Mouse (Mus musculus) mouse embryonic stem cell (cell line): ENCODE data around the gene Shd.
"Not testable (repeated sequence)": the region's sequence is repeated elsewhere in the genome, so short reads cannot be mapped to it uniquely, and the experiment has no call there.

Experiments
- in situ Hi-C, 2 experiments: fragments of 300-500 bp; cut with MboI; formaldehyde crosslinking; loops; 1 replicate in 1 of 2; 3 replicates in 1 of 2; pipeline ENCODE4 v1.14.3; 2019 to 2020; ENCODE audit warnings: low sequenced_read_pairs in 2 of 2, low pct_unique_long_range_greater_than_20kb in 1 of 2, mixed read lengths in 1 of 2; ENCODE audit not compliant: unreplicated experiment in 1 of 2

The Shd gene

DNA sequence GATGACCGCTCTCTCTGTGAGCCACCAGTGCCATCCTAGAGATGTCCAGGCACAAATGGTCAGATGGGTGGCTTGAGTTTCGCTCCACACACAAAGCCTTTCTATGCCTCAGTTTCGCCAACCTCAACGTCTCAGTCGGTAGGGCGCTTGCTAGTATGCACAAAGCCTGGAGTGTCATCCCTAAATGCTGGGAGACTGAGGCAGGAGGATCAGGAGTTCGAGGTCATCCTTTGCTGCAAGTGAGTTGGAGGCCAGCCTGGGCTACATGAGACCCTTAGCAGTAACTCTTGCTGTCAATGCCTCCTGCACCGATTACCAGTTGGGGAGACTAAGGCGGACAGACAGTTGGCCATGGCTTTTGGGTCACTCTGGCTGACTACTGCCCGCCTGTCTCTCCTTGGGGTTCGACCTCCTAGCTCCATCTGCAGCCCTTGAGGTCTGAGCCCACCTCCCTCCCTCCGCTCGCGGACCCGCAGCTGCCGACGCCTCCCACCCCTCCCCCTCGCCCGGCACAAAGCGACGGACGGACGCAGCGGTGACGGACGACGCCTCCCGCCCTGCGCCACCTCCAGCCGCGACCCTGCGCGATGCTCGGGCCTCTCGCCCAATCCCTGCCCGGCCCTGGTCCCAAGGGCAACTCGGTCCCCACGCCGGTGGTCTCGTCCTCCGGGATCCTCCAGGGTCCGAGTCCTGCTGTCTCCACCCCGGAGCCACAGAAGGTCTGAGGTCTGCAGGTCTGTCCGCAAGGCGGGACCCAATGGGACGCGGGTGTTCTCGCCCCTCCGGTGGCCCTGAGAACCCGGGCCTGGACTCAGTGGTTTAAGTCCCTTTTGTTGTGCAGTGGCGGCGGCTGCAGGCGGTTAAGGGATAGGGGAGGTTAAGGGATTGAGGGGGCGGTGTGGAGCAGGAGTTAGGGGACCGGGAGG, at the start of gene Shd:
Shd (plus strand) TSS at position 502 of the 926 bp plus-strand sequence.
- in situ Hi-C loops, result no loop called here

DNA sequence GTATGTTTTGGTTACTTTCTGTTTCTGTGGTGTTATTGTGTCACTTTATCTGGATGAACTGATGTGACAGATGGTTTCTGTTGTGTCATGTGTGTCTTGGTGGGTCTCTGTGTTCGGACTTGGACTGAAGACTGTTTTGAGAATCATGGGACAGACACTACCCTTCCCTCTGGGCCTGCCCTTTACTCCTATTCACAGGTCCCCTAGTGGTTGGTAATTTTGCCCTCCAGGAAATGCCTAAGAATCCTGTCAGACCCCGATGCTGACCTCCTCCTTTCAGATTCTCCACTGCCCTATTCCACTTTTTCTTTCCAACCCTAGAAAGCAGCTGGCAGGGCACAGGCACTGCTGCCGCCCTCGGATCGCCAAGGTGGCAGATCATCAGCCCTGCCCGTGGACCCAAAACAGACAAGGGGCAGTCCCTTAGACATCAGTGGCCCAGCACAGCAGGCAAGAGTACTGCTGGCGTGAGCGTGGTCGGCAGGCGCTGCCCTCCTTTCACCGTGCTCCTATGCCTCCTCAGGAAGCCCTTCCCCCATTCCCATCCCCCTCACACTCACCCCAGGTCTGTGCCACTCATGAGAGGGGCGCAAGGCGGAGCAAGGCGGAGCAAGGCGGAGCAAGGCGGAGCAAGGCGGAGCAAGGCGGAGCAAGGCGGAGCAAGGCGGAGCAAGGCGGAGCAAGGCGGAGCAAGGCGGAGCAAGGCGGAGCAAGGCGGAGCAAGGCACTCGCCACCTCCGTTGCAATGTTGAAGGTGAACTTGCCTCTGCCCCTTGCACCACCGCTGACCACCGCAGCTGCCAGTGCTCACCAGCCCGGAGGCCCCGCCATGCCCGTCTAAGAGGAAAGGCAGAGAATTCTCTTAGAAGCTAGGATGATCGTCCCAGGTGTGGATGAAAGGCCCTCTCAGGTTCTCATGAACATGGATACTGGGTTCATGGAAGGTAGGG, 38.4 kb upstream of the Shd start:
- in situ Hi-C loops, result no loop called here

- in situ Hi-C loops, result no loop called here
These were observed 37.6 kb upstream of the Shd start for GRCm38 (mm10) chr17:55932635-55933034.

- in situ Hi-C loops, result no loop called here
These were observed 37.1 kb upstream of the Shd start for GRCm38 (mm10) chr17:55933191-55933590.

DNA sequence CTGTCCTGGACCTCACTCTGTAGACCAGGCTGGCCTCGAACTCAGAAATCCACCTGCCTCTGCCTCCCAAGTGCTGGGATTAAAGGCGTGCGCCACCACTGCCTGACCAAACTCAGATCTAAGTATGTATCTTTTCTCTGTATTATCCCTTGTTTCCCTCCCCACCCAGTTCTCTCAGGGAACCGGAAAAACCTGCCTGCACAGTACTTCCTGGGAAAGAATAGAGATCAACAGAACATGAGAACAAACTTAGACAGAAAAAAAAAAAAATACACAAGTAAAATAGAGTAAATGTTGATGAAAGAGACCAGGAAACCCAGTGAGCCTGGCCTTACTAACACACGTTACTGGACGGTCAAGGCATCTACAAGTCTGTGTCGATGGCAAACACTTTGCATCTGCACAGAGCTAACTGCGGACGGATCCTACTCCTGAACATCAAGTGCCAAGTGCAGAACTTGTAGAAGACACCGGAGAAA, 25.8 kb upstream of the Shd start:
- in situ Hi-C loops, result not testable (repeated sequence)

GRCm38 (mm10) chr17:55944866-55945682, 25.2 kb upstream of the Shd start:
- in situ Hi-C loops, result not testable (repeated sequence)

DNA sequence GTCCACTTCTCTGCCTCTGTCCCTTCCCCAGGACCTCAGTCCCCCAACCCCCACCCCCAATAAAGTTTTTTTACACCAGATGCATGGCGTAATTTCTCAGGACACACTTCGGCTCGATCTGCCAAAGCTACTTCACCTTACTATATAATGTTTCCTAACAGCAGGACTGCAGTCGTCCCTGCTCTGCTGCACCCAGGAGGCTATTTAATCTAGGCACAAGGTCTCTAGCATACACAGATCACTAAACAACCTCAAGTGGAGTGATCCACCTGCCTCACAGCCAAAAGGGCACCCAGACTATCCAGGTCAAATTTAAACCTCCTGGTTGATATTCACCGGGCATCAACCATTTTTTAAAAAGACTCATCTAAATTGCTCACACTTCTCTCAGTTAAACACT, 24.6 kb upstream of the Shd start:
- in situ Hi-C loops, result no loop called here

- in situ Hi-C loops, result no loop called here
These were observed 21.6 kb upstream of the Shd start for GRCm38 (mm10) chr17:55948647-55949046.

DNA sequence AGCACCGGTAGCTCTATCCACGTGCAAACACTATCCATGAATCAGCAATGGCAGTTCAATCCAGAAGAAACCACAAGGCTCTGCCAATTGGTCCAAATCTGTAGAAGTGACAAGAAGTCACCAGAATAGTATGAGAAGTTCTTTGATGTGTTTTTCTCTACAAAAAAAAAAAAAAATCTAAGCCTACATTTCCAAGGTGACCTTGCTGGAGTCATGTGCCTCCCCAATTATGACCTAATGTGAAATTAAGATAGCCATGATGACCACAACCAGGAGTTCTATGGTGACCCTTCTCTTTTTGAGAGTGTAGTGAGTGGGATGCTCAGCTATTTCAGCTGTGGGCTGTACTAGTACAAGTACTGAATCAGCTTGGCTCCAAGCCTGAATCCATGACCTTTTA, 20.9 kb upstream of the Shd start, which contains the start of gene Zfp119b:
Zfp119b (minus strand) TSS at position 101 of the 400 bp plus-strand sequence.
- in situ Hi-C loops, result no loop called here

GRCm38 (mm10) chr17:55950601-55951000, 19.7 kb upstream of the Shd start:
- in situ Hi-C loops, result no loop called here

DNA sequence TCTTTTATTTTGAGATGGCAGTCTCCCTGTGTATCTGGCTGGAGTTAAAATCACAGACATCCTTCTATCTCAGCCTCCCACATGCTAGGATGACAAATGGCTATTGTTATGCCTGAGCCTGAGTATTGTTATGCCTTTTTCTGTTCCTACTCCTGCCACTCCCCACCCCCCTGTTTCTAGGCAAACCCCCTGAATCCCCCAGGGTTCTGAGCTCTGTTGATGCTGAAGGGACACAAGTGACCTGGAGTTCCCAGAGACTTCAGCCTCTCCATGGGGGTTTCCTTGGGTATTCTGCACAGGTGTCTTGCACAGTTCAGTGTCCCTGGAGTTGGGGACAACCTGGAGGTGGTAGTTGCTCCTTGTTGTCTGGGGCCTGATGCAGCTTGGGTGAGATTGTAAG, 18.2 kb upstream of the Shd start:
- in situ Hi-C loops, result no loop called here

DNA sequence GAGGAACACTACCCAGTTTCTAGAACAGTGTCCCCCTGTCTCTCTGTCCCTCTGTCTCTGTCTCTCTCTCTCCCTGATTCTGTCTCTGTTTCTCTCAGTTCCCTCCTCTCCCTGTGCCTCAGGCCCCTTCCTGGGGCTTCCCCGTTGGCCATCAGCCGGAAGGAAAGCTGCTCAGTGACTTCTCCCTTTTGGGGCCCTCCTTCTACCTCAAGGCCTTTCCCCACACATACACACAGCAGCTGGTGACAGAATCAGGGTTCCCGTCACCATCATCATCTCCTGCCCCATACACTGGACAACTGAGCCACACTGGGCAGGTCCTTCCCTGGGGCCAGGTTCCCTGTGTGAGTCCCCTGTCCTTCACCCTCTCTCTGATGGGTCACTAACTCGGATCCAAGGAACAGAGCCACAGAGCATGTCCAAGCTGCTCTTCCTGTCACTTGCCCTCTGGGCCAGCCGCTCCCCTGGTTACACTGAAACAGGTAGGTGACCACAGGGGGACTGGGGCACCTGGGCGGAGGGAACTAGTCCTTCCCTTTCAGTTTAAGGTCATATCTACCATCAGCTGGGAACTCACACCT, 17.7 kb upstream of the Shd start, which contains the start of gene Ebi3:
Ebi3 (plus strand) TSS at position 194 of the 581 bp plus-strand sequence.
- in situ Hi-C loops, result no loop called here

GRCm38 (mm10) chr17:55953751-55954150, 16.5 kb upstream of the Shd start:
- in situ Hi-C loops, result no loop called here

DNA sequence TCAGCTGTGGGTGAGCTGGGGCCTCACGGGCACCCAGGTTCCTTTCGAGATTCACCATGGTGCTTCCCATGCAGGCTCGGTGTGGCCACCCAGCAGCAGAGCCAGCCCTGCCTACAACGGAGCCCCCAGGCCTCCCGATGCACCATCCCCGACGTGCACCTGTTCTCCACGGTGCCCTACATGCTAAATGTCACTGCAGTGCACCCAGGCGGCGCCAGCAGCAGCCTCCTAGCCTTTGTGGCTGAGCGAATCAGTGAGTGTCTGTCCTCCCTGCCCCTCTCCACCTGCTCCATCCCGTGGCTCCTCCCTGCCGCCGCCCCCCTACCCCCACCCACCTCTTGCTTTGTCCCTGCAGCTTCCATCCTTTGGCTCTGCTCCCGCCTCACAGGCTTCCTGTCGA, 16.0 kb upstream of the Shd start:
- in situ Hi-C loops, result no loop called here

DNA sequence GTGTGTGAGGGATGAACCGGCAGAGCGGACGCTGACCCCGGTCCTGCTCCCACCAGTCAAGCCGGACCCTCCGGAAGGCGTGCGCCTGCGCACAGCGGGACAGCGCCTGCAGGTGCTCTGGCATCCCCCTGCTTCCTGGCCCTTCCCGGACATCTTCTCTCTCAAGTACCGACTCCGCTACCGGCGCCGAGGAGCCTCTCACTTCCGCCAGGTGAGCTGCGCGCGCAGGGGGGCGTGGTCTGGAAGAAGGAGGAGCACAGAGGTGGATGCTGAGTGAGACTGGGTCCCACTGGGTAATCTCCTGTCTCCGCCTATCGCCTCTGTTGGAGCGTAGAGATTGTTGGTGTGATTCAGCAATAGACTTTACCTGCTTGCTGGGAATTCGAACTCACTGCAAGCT, 14.1 kb upstream of the Shd start:
- in situ Hi-C loops, result no loop called here

DNA sequence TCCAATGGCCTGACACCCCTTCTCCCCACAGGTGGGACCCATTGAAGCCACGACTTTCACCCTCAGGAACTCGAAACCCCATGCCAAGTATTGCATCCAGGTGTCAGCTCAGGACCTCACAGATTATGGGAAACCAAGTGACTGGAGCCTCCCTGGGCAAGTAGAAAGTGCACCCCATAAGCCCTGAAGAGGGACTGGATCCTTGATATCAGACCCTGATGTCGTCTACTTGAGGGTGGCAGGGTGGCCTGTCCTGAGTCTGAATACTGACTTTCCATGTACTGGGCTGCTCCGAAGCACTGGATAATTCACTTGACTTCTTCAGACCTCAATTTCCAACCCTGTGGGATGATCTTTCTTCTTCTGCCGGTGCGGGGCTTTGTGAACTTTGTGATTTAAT, 13.7 kb upstream of the Shd start:
- in situ Hi-C loops, result no loop called here

DNA sequence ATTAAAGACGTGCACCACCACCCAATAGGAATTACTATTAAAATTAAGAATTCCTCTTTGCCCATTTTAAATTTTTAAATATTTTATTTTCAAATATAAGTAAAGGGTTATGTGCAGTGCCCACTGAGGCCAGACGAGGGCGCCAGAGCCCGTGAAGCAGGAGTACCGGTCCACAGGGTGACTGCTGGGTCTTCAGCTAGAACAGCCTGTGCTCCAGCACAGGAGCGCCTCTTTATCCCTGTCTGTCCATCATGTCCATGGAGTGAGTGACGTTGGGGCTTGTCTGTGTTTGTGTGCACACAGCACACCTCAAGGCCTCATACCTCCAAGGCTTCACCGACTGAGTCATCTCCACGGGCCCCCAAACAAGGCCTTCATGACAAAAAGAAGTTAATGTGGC, 13.1 kb upstream of the Shd start:
- in situ Hi-C loops, result no loop called here
